Mouse (Mus musculus) lung, embryonic 14.5 days (tissue): Measurements from ENCODE around the gene Cacna1i. TPM values are rescaled to one million over a fixed set of nuclear protein-coding genes. Genes with fewer than 3 reads are reported as not detected.

Experiments
- ATAC-seq: fragments of 200-750 bp; cut with Nextera tagmentation; 2 replicates; pipeline ENCODE4 v1.8.0; 2017; ENCODE audit warnings: mild to moderate bottlenecking, moderate TSS enrichment, moderate library complexity; ENCODE audit not compliant: insufficient read depth
- DNase-seq: peaks from one replicate; pipeline ENCODE4 v3.0.0-alpha.2; 2015
- H3K27ac ChIP-seq: fragments of 300-500 bp; sonication (generic); 2 replicates; pipeline ENCODE4 v1.5.1; 2014; ENCODE audit warnings: low read depth, mild to moderate bottlenecking, moderate library complexity
- H3K27me3 ChIP-seq: fragments of 300-500 bp; sonication (generic); 2 replicates; pipeline ENCODE4 v1.6.1; 2014; ENCODE audit warnings: low read length, control low read depth; ENCODE audit not compliant: insufficient read depth
- H3K36me3 ChIP-seq: fragments of 300-500 bp; sonication (generic); 2 replicates; pipeline ENCODE4 v1.6.1; 2014; ENCODE audit warnings: control low read depth; ENCODE audit not compliant: insufficient read depth
- H3K4me1 ChIP-seq: fragments of 300-500 bp; sonication (generic); 2 replicates; pipeline ENCODE4 v1.6.1; 2014; ENCODE audit warnings: antibody characterized with exemption, control low read depth; ENCODE audit not compliant: insufficient read depth
- H3K4me2 ChIP-seq: fragments of 300-500 bp; sonication (generic); 2 replicates; pipeline ENCODE4 v1.6.1; 2014; ENCODE audit warnings: mild to moderate bottlenecking
- H3K4me3 ChIP-seq: fragments of 300-500 bp; sonication (generic); 2 replicates; pipeline ENCODE4 v1.5.1; 2014; ENCODE audit warnings: low read depth, low read length
- H3K9ac ChIP-seq: fragments of 300-500 bp; sonication (generic); 2 replicates; pipeline ENCODE4 v1.6.1; 2014
- H3K9me3 ChIP-seq: fragments of 300-500 bp; sonication (generic); 2 replicates; pipeline ENCODE4 v1.6.1; 2016; ENCODE audit warnings: low read depth, low read length, control low read depth
- CTCF ChIP-seq: IDR thresholded peaks from 2 replicates; pipeline ENCODE4 v1.5.1; 2016; ENCODE audit warnings: antibody characterized with exemption, low read depth
- WGBS: fragments of 180-500 bp; shearing (Covaris S2); extraction: QIAGEN DNeasy Blood & Tissue Kit; methylation state at CpG from one replicate; pipeline ENCODE4 v1.1.7; 2014; 5-methylcytosine and 5-hydroxymethylcytosine counted together
- polyA plus RNA-seq: library from polyadenylated mRNA; unstranded; fragments of >200 nt; fragmentation: Nextera tagmentation; extraction: Ambion mirVana; gene quantifications from 2 replicates; pipeline ENCODE4 v1.2.1, GENCODE M21; 2014

The Cacna1i gene
- polyA plus RNA-seq, 1 experiment from 2014 or later = not detected

DNA sequence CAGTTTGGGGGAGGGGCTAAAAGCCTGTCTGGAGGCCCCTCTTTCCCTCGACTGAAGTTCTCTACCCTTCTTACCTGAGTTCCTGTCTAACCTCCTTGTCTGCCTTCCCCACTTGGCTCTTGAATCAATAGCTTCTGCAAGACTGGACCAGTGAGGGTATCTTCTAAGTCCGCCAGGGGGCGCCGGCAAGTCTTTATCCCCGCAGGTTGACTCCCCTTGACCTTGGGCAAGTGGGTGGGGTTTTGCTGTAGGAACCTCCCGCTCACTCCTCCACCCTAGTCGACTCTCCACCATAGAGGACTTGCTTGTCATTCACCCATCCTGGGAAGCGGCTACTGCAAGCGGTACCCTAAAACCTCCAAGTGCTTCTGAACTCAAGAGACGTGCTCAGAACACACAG is 2.4 kb downstream of the Cacna1i start:
- Histone ChIP-seq H3K27me3 (peaks cover 52% of the 10 kb centered on the region), H3K27ac (no peak overlapping the region), H3K9ac (no peak overlapping the region), H3K4me2 (no peak overlapping the region), H3K4me3 (no peak overlapping the region), H3K4me1 (no peaks in the 10 kb centered on the region), H3K36me3 (no peaks in the 10 kb centered on the region), H3K9me3 (no peaks in the 10 kb centered on the region)
- TF ChIP-seq CTCF = peak; percentile 61
- DNase-seq = peak; percentile 72
- WGBS = 9% methylated on average over 10 of the region's 10 CpGs
- ATAC-seq = no peak

- H3K4me2 ChIP-seq = no peak overlapping the region
- peaks cover 5% of the 10 kb centered on the region; the same call in 1 of the 2 replicates for H3K9me3 ChIP-seq
- H3K9ac ChIP-seq = no peak overlapping the region
- 97% methylated on average over 1 of the region's 1 CpGs for WGBS
- DNase-seq (no peak), ATAC-seq (no peak)
- H3K36me3 ChIP-seq = no peaks in the 10 kb centered on the region
- no peak overlapping the region for H3K27ac ChIP-seq
- no peaks in the 10 kb centered on the region for H3K4me1 ChIP-seq
- TF ChIP-seq CTCF = peak; percentile 46
- no peak overlapping the region for H3K4me3 ChIP-seq
- no peaks in the 10 kb centered on the region for H3K27me3 ChIP-seq
Observed at GRCm38 (mm10) chr15:80297146-80297545, 10.1 kb downstream of the Cacna1i start.

- TF ChIP-seq CTCF = no peak
- H3K27me3 ChIP-seq = no peaks in the 10 kb centered on the region
- no peak overlapping the region for H3K27ac ChIP-seq
- no peak for ATAC-seq
- no peak for DNase-seq
- H3K9me3 ChIP-seq = no peaks in the 10 kb centered on the region
- no peaks in the 10 kb centered on the region for H3K4me1 ChIP-seq
- H3K9ac ChIP-seq = no peak overlapping the region
- 64% methylated on average over 14 of the region's 14 CpGs for WGBS
- no peak overlapping the region for H3K4me2 ChIP-seq
- no peaks in the 10 kb centered on the region for H3K36me3 ChIP-seq
- no peak overlapping the region for H3K4me3 ChIP-seq
Observed at GRCm38 (mm10) chr15:80303779-80304178, 16.7 kb downstream of the Cacna1i start.

- 82% methylated on average over 12 of the region's 12 CpGs for WGBS
- no peak for ATAC-seq
- Histone ChIP-seq H3K9ac (no peak overlapping the region), H3K36me3 (no peaks in the 10 kb centered on the region), H3K27me3 (no peaks in the 10 kb centered on the region), H3K4me3 (no peak overlapping the region), H3K4me2 (no peak overlapping the region), H3K9me3 (no peaks in the 10 kb centered on the region), H3K4me1 (no peaks in the 10 kb centered on the region), H3K27ac (no peak overlapping the region)
- no peak for TF ChIP-seq CTCF
- no peak for DNase-seq
Observed at GRCm38 (mm10) chr15:80304188-80304587, 17.1 kb downstream of the Cacna1i start.

DNA sequence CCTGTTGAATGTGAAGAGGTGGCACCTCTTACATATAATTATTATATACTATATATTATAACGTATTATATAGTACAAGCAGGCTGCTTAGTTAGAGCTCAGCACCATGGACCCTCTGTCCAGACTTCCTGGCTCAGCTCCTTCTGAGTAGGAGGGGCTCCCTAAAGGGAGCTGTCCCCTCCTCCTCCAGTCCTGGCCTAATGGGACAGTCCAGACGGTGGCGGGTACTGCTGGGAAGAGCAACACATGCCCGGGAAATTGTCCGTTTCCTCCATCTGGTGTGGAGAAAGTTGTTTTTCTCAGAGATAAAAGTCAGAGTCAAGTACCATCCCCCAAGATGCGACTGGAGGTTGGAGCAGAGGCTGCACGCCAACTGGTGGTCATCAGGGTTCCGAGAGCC is 19.1 kb downstream of the Cacna1i start:
- TF ChIP-seq CTCF = no peak
- ATAC-seq = no peak

GRCm38 (mm10) chr15:80314731-80315130 is 27.7 kb downstream of the Cacna1i start:
- H3K4me2 ChIP-seq = no peak overlapping the region
- no peaks in the 10 kb centered on the region for H3K27me3 ChIP-seq
- H3K9me3 ChIP-seq = no peaks in the 10 kb centered on the region
- H3K27ac ChIP-seq = no peak overlapping the region
- TF ChIP-seq CTCF = no peak
- no peak overlapping the region for H3K9ac ChIP-seq
- no peaks in the 10 kb centered on the region for H3K36me3 ChIP-seq
- H3K4me1 ChIP-seq = no peaks in the 10 kb centered on the region
- DNase-seq (no peak), ATAC-seq (no peak)
- no peak overlapping the region for H3K4me3 ChIP-seq
- 18% methylated on average over 7 of the region's 7 CpGs for WGBS

More for the DNA sequence above, 19.1 kb downstream of the Cacna1i start:
- no peaks in the 10 kb centered on the region for H3K4me1 ChIP-seq
- WGBS = 31% methylated on average over 8 of the region's 8 CpGs
- H3K9ac ChIP-seq = no peak overlapping the region
- H3K9me3 ChIP-seq = no peaks in the 10 kb centered on the region
- no peak overlapping the region for H3K4me3 ChIP-seq
- H3K4me2 ChIP-seq = no peak overlapping the region
- no peaks in the 10 kb centered on the region for H3K36me3 ChIP-seq
- H3K27ac ChIP-seq = no peak overlapping the region
- H3K27me3 ChIP-seq = no peaks in the 10 kb centered on the region
- peak; percentile 13 for DNase-seq

- Histone ChIP-seq H3K36me3 (no peaks in the 10 kb centered on the region), H3K9me3 (no peaks in the 10 kb centered on the region), H3K4me2 (no peak overlapping the region), H3K27me3 (no peaks in the 10 kb centered on the region), H3K9ac (no peak overlapping the region), H3K27ac (no peak overlapping the region), H3K4me1 (no peaks in the 10 kb centered on the region), H3K4me3 (no peak overlapping the region)
- no peak for TF ChIP-seq CTCF
- ATAC-seq (no peak), DNase-seq (no peak)
- 81% methylated on average over 6 of the region's 6 CpGs for WGBS
Observed at GRCm38 (mm10) chr15:80316966-80317634, 30.1 kb downstream of the Cacna1i start.
